Mouse (Mus musculus) ES-Bruce4 (cell line): ENCODE measurements at regions not wholly inside any gene's neighbourhood (a gene's known extent, or its start where the extent isn't known, plus 50 kb on each side); places are given as distances from the start of the nearest gene placed in this dataset.

Experiments used
- H3K27ac ChIP-seq: 2 replicates; pipeline ENCODE4 v1.5.1; 2012; ENCODE audit warnings: low read length, inconsistent platforms; ENCODE audit not compliant: insufficient read depth
- H3K27me3 ChIP-seq: 2 replicates; pipeline ENCODE4 v1.6.1; 2012; ENCODE audit warnings: mild to moderate bottlenecking, low read length, inconsistent platforms; ENCODE audit not compliant: control insufficient read depth, poor library complexity, insufficient read depth, severe bottlenecking
- H3K36me3 ChIP-seq: 2 replicates; pipeline ENCODE4 v1.6.1; 2012; ENCODE audit warnings: inconsistent platforms, mild to moderate bottlenecking, low read length, moderate library complexity; ENCODE audit not compliant: control insufficient read depth, poor library complexity, insufficient read depth, severe bottlenecking
- H3K4me1 ChIP-seq: one replicate; pipeline ENCODE4 v1.8.1; 2011; ENCODE audit warnings: low read length; ENCODE audit not compliant: control insufficient read depth, insufficient read depth
- H3K4me3 ChIP-seq: 2 replicates; pipeline ENCODE4 v1.5.1; 2011; ENCODE audit warnings: low read depth, mild to moderate bottlenecking, low read length
- H3K9ac ChIP-seq: 2 replicates; pipeline ENCODE4 v1.6.1; 2012; ENCODE audit warnings: low read depth, mild to moderate bottlenecking, inconsistent platforms; ENCODE audit not compliant: poor library complexity, severe bottlenecking
- H3K9me3 ChIP-seq: replicated peaks from 2 replicates; pipeline ENCODE4 v1.6.1; 2012; ENCODE audit warnings: mild to moderate bottlenecking, low read length, inconsistent platforms; ENCODE audit not compliant: control insufficient read depth, poor library complexity, insufficient read depth, severe bottlenecking
- CTCF ChIP-seq: IDR thresholded peaks from one replicate; pipeline ENCODE4 v1.8.1; 2011; ENCODE audit warnings: low read depth, low read length
- EP300 ChIP-seq: IDR thresholded peaks from 2 replicates; pipeline ENCODE4 v1.6.1; 2011; ENCODE audit warnings: low read depth, low read length; ENCODE audit not compliant: insufficient read depth
- POLR2A ChIP-seq: IDR thresholded peaks from one replicate; pipeline ENCODE4 v1.8.1; 2011; ENCODE audit warnings: low read length; ENCODE audit not compliant: insufficient read depth

- Histone ChIP-seq H3K27ac (no peak overlapping the region), H3K27me3 (no peaks in the 10 kb centered on the region), H3K4me1 (no peaks in the 10 kb centered on the region), H3K9ac (no peak overlapping the region), H3K36me3 (no peaks in the 10 kb centered on the region), H3K9me3 (no peaks in the 10 kb centered on the region), H3K4me3 (no peak overlapping the region)
- TF ChIP-seq EP300 (no peak), POLR2A (no peak), CTCF (no peak)
Observed at GRCm38 (mm10) chr1:186889584-186889852, 77.7 kb upstream of the D1Pas1 start.

DNA sequence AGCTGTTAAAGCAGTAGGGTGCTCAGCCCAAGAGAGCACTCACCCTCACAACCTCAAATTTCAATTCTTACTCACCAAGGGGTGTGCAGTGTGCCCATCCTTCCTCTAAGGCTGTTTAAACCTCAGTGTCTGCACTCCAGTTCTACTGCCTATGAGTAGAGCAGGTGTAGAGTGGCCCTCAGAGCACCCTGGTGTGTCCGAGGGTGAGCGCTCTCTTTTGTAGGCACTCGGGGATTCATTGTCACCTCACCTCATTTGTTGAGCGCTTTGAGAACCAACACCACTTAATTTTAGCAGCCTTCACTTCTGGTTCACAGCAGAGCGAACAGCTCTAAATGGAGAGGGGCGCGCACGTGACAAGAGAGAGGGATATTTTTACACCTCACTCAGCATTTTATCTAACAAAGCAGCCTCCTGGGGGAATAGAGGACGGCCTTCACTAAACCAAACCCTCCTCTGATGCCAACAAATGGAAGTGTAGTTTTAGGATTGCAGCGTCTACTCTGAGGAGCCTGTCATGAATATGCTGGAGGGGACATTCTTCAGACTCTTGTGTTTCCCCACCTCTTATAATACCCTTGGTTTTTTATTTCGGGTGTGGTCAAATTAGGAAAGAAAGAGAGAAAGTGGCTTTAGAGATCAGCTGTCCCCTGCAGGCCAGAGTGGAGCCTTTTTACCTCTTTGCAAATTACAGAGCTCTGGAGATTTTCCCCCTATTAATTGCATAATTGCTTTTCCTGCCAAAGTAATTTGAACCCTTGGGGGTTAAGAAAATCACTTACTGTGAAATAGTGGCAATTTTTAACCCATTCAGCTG, 78.2 kb upstream of the D1Pas1 start:
- TF ChIP-seq EP300 (no peak), POLR2A (no peak), CTCF (no peak)
- no peak overlapping the region for H3K4me3 ChIP-seq
- H3K36me3 ChIP-seq: no peaks in the 10 kb centered on the region
- no peaks in the 10 kb centered on the region for H3K4me1 ChIP-seq
- H3K9me3 ChIP-seq: no peaks in the 10 kb centered on the region
- H3K27ac ChIP-seq: no peak overlapping the region
- no peaks in the 10 kb centered on the region for H3K27me3 ChIP-seq
- H3K9ac ChIP-seq: no peak overlapping the region

DNA sequence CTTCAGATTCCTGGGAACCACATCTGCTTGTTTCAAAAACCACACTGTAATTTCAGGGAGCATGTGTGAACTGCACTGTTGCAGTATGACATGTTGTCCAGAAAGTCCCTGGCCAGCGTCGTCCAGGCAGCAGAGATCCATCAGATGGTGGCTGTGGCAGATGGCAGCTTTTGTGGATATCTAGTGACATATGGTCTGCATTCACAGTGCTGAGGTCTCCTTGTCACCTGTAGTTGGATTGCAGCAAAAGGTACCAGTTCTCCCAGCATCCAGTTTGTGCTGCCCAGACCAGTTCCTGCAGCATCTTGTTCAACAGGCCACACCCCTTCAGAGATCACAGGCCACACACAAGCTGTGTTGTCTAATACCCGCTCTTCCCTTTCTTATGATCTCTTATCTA, 80.1 kb upstream of the D1Pas1 start:
- no peak overlapping the region for H3K27ac ChIP-seq
- H3K9ac ChIP-seq: no peak overlapping the region
- H3K4me1 ChIP-seq: no peaks in the 10 kb centered on the region
- TF ChIP-seq POLR2A (no peak), CTCF (no peak), EP300 (no peak)
- H3K9me3 ChIP-seq: no peaks in the 10 kb centered on the region
- H3K4me3 ChIP-seq: no peak overlapping the region
- H3K27me3 ChIP-seq: no peaks in the 10 kb centered on the region
- no peaks in the 10 kb centered on the region for H3K36me3 ChIP-seq

DNA sequence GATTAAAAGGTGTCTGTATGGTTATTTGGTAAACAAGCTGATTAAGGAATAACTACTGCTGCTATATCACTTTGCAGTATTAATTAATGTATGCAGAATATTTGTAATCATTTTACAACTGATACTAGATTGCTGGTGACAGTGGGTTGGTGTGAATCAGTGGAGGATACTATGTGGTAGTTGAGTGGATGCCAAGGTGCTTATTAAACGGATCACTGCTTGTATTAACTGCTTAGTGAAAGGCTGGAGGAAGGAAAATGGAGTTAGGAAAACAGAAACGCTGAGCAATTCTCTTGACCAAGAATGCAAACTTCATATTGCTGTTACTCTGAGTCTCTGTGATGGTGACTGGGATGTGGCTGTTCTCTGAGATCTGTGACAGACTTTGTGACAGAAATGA, 86.8 kb upstream of the D1Pas1 start:
- no peak overlapping the region for H3K27ac ChIP-seq
- H3K9ac ChIP-seq: no peak overlapping the region
- H3K9me3 ChIP-seq: no peaks in the 10 kb centered on the region
- H3K27me3 ChIP-seq: no peaks in the 10 kb centered on the region
- H3K4me3 ChIP-seq: no peak overlapping the region
- TF ChIP-seq CTCF (no peak), POLR2A (no peak), EP300 (no peak)
- no peaks in the 10 kb centered on the region for H3K36me3 ChIP-seq
- no peaks in the 10 kb centered on the region for H3K4me1 ChIP-seq

- H3K4me3 ChIP-seq: no peak overlapping the region
- no peak overlapping the region for H3K9ac ChIP-seq
- H3K4me1 ChIP-seq: no peaks in the 10 kb centered on the region
- no peak for TF ChIP-seq EP300
- no peak for TF ChIP-seq POLR2A
- TF ChIP-seq CTCF: no peak
- no peak overlapping the region for H3K27ac ChIP-seq
- no peaks in the 10 kb centered on the region for H3K36me3 ChIP-seq
- no peaks in the 10 kb centered on the region; the same call in 1 of the 2 replicates for H3K27me3 ChIP-seq
- no peaks in the 10 kb centered on the region; the same call in 1 of the 2 replicates for H3K9me3 ChIP-seq
Observed at GRCm38 (mm10) chr1:186860608-186861444, 106.4 kb upstream of the D1Pas1 start.

DNA sequence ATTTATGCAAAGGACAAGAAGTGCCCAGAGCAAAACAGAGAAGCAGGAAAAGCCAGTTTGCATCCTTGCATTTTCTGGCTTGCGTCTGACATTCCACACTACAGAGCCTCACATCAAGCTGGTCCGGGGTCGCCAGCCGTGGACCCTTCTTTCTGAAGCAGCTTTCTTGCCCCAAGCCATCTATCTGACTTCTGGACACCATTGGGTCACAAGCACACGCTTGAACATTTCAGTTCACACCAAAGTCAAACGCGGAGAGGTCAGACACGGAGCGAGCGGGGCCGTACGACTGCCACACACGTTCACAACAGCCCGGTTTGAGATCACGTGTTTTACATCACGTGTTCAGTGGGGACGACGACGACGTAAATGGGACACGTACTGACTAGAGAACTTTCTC, 108.9 kb upstream of the D1Pas1 start:
- no peak for TF ChIP-seq CTCF
- TF ChIP-seq EP300: no peak
- no peak for TF ChIP-seq POLR2A
- H3K9me3 ChIP-seq: no peaks in the 10 kb centered on the region; the same call in 1 of the 2 replicates
- no peaks in the 10 kb centered on the region; the same call in 1 of the 2 replicates for H3K27me3 ChIP-seq
- H3K36me3 ChIP-seq: no peaks in the 10 kb centered on the region
- H3K27ac ChIP-seq: no peak overlapping the region
- H3K4me1 ChIP-seq: no peaks in the 10 kb centered on the region
- H3K9ac ChIP-seq: no peak overlapping the region
- no peak overlapping the region for H3K4me3 ChIP-seq
